Mouse (Mus musculus) CD8-positive naive resting alpha-beta T cell, adult 2 months (primary cell): Measurements from ENCODE around the gene Il20rb.
A peak's percentile ranks its signal among the peaks of the same experiment; 100 is the strongest.

Source experiments
- DNase-seq, 2 experiments: peaks; one replicate each; pipeline ENCODE4 v3.0.0; 2022; ENCODE audit warnings: low read depth in 2 of 2, low spot score in 2 of 2

The Il20rb gene

GRCm38 (mm10) chr9:100470936-100471604 is 15.5 kb downstream of the Il20rb start:
- DNase-seq: no peak

GRCm38 (mm10) chr9:100470228-100470627 is 16.4 kb downstream of the Il20rb start:
- DNase-seq: no peak

GRCm38 (mm10) chr9:100469681-100470080 is 16.9 kb downstream of the Il20rb start:
- no peak for DNase-seq

- DNase-seq: no peak
These were observed 18.4 kb downstream of the Il20rb start for GRCm38 (mm10) chr9:100468151-100468550.

GRCm38 (mm10) chr9:100467653-100468052 is 18.9 kb downstream of the Il20rb start:
- no peak for DNase-seq

- no peak for DNase-seq
These were observed 19.8 kb downstream of the Il20rb start for GRCm38 (mm10) chr9:100466743-100467142.

GRCm38 (mm10) chr9:100465988-100466387 is 20.6 kb downstream of the Il20rb start:
- no peak for DNase-seq

- no peak for DNase-seq
These were observed 21.2 kb downstream of the Il20rb start for GRCm38 (mm10) chr9:100465380-100465779.

GRCm38 (mm10) chr9:100463771-100464170 is 22.8 kb downstream of the Il20rb start:
- DNase-seq: no peak

- DNase-seq: peak; percentile 55 to 67
These were observed 24.5 kb downstream of the Il20rb start for GRCm38 (mm10) chr9:100462098-100462497.

GRCm38 (mm10) chr9:100461671-100462070 is 24.9 kb downstream of the Il20rb start:
- no peak for DNase-seq

GRCm38 (mm10) chr9:100460203-100460602 is 26.4 kb downstream of the Il20rb start:
- peak; percentile 76 to 79 for DNase-seq

GRCm38 (mm10) chr9:100457971-100458681 is 28.5 kb downstream of the Il20rb start:
- DNase-seq: peak; percentile 36 to 47

- no peak for DNase-seq
These were observed 32.0 kb downstream of the Il20rb start for GRCm38 (mm10) chr9:100454664-100454993.

GRCm38 (mm10) chr9:100453944-100454663 is 32.5 kb downstream of the Il20rb start:
- DNase-seq: peak; percentile 61 to 70

- DNase-seq: no peak
These were observed 34.2 kb downstream of the Il20rb start for GRCm38 (mm10) chr9:100452432-100452831.

GRCm38 (mm10) chr9:100446059-100446686 is 40.4 kb downstream of the Il20rb start:
- DNase-seq: peak; percentile 55 to 71

- no peak for DNase-seq
These were observed 46.3 kb downstream of the Il20rb start for GRCm38 (mm10) chr9:100440111-100440790.

- DNase-seq: no peak
These were observed 47.1 kb downstream of the Il20rb start for GRCm38 (mm10) chr9:100439481-100439880.

GRCm38 (mm10) chr9:100438994-100439393 is 47.6 kb downstream of the Il20rb start:
- DNase-seq: no peak
